Mouse (Mus musculus): ENCODE data around the gene Gtf2e1. TPM values are rescaled to one million over a fixed set of nuclear protein-coding genes. Genes with fewer than 3 reads are reported as not detected.

The Gtf2e1 gene
- polyA plus RNA-seq (2012; ENCODE audit: insufficient read depth, insufficient read length, missing spikeins), result 9.6 and 10.8 TPM in 2 replicates

DNA sequence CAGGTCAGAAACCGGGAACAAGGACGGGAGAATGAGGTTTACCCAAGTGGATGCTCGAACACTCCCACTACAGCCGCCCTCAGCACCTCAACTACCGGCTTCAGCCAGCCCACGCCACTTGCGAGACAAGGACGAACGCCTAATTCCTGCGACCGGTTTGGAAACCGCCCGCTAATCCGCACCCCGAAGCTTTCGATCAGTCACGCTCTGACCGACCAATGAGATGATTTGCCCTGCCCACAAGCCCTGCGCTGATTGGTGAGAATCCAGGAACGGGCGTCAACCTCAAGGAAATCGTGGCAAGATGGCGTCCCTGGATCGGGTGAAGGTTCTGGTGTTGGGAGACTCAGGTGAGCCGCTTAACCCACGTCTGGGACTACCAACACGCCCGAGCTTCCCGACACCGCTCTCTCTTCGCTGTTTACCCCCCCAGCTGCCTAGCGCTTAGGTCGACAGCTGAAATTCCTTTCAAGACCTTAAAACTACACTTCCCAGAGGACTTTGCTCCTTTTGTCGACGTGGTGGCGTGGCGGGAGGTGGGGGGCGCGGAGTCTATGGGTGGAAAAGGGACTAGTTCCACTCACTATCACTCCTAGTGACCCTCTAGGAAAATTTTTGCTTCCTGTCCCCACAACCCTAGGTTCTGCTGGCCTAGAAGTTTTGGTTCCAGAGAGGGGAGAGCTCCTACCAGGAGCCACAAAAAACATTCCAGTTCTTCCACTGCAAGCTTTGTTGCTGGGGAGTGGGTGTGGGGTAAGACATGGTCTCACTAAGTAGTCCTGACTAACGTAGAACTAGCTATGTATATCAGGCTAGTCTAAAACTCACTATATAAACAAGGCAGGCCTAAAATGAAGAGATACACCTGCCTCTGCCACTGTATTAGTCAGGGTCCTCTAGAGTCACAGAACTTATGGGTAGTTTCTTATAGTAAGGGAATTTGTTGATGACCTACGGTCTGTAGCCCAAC is at the start of gene Gtf2e1, which contains the start of gene Rabl3:
Gene Gtf2e1, minus strand, starts transcription at position 179 of the 970 bp plus-strand sequence.
Gene Rabl3, plus strand, starts transcription at position 275 of the 970 bp plus-strand sequence.
- Histone ChIP-seq H3K4me3 (ENCODE audit: insufficient read depth, low read depth, low read length) (peak within 1 kb of the TSS; percentile 89), H3K4me1 (ENCODE audit: control insufficient read depth, insufficient read depth, insufficient read length, low read length) (peaks cover 7% of the 10 kb centered on the region; the same call in 1 of the 2 replicates), H3K27ac (replicated peaks; ENCODE audit: low read depth, low read length) (peak within 1 kb of the TSS; percentile 99)

DNA sequence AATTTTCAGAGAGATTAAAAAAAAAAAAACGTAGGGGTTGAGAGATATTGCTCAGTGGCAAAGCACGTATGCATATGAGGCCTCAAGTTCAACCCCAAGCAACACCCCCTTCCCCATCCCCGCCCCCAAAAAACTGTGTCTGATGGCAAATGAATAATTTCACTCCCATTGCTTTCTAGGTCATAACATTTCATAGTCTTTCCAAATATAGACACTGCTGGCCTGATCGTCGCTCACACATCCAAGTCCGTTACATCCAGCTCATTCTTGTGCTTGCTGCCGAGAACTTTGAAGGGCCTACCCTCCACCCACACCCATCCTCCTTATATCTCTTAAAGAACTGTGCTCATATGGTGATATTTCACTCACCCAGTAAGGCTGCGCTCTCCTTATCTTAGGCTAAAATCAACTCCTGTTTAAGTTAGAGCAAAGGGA is 45.6 kb upstream of the Gtf2e1 start:
- H3K4me1 ChIP-seq (ENCODE audit: control insufficient read depth, insufficient read depth, insufficient read length, low read length), result no peaks in the 10 kb centered on the region
- H3K27ac ChIP-seq (replicated peaks; ENCODE audit: low read depth, low read length), result no peak overlapping the region
- no peak overlapping the region for H3K4me3 ChIP-seq (ENCODE audit: insufficient read depth, low read depth, low read length)

- Histone ChIP-seq H3K27ac (replicated peaks; ENCODE audit: low read depth, low read length) (no peak overlapping the region), H3K4me3 (ENCODE audit: insufficient read depth, low read depth, low read length) (peak overlapping the region; percentile 39), H3K4me1 (ENCODE audit: control insufficient read depth, insufficient read depth, insufficient read length, low read length) (no peaks in the 10 kb centered on the region)
Measured at GRCm38 (mm10) chr16:37584218-37585035, 44.8 kb upstream of the Gtf2e1 start.

DNA sequence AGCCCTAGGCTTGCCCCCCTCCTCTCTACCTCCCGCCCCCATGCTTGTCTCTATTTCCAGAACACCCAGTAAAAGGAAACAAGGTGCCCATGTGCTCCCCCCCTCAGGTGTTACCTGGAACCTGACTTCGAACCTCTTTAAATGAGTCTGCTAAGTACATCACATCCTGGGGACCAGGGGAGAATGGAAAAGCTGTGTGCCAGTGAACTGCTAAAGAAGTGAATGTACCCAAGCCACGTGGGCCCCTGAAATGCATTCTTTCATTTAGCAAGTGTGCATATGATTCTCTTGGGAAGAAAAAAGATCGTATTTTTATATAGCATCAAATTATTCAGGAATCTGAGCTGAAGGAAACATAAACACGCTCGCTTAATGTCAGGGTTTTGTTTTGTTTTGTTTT is 44.2 kb upstream of the Gtf2e1 start:
- Histone ChIP-seq H3K27ac (replicated peaks; ENCODE audit: low read depth, low read length) (no peak overlapping the region), H3K4me3 (ENCODE audit: insufficient read depth, low read depth, low read length) (no peak overlapping the region), H3K4me1 (ENCODE audit: control insufficient read depth, insufficient read depth, insufficient read length, low read length) (no peaks in the 10 kb centered on the region)

- Histone ChIP-seq H3K27ac (replicated peaks; ENCODE audit: low read depth, low read length) (no peak overlapping the region), H3K4me1 (ENCODE audit: control insufficient read depth, insufficient read depth, insufficient read length, low read length) (no peaks in the 10 kb centered on the region), H3K4me3 (ENCODE audit: insufficient read depth, low read depth, low read length) (no peak overlapping the region)
Measured at GRCm38 (mm10) chr16:37583306-37583705, 43.7 kb upstream of the Gtf2e1 start.

- Histone ChIP-seq H3K4me3 (ENCODE audit: insufficient read depth, low read depth, low read length) (no peak overlapping the region), H3K27ac (replicated peaks; ENCODE audit: low read depth, low read length) (no peak overlapping the region)
Measured at GRCm38 (mm10) chr16:37581901-37582300, 42.3 kb upstream of the Gtf2e1 start.

GRCm38 (mm10) chr16:37580651-37581050 is 41.1 kb upstream of the Gtf2e1 start:
- no peaks in the 10 kb centered on the region for H3K4me1 ChIP-seq (ENCODE audit: control insufficient read depth, insufficient read depth, insufficient read length, low read length)
- no peak overlapping the region for H3K27ac ChIP-seq (replicated peaks; ENCODE audit: low read depth, low read length)
- no peak overlapping the region for H3K4me3 ChIP-seq (ENCODE audit: insufficient read depth, low read depth, low read length)

More at GRCm38 (mm10) chr16:37581901-37582300, 42.3 kb upstream of the Gtf2e1 start:
- no peaks in the 10 kb centered on the region for H3K4me1 ChIP-seq (ENCODE audit: control insufficient read depth, insufficient read depth, insufficient read length, low read length)

- Histone ChIP-seq H3K4me3 (ENCODE audit: insufficient read depth, low read depth, low read length) (no peak within 1 kb of the TSS), H3K27ac (replicated peaks; ENCODE audit: low read depth, low read length) (no peak within 1 kb of the TSS), H3K4me1 (ENCODE audit: control insufficient read depth, insufficient read depth, insufficient read length, low read length) (no peaks in the 10 kb centered on the region)
Measured at GRCm38 (mm10) chr16:37579994-37580393, 40.4 kb upstream of the Gtf2e1 start, which contains the start of gene Hgd. Gene Hgd (plus strand): TSS chr16:37580153.

- H3K4me3 ChIP-seq (ENCODE audit: insufficient read depth, low read depth, low read length), result no peak overlapping the region
- no peak overlapping the region for H3K27ac ChIP-seq (replicated peaks; ENCODE audit: low read depth, low read length)
- no peaks in the 10 kb centered on the region for H3K4me1 ChIP-seq (ENCODE audit: control insufficient read depth, insufficient read depth, insufficient read length, low read length)
Measured at GRCm38 (mm10) chr16:37579591-37579990, 40.0 kb upstream of the Gtf2e1 start.

DNA sequence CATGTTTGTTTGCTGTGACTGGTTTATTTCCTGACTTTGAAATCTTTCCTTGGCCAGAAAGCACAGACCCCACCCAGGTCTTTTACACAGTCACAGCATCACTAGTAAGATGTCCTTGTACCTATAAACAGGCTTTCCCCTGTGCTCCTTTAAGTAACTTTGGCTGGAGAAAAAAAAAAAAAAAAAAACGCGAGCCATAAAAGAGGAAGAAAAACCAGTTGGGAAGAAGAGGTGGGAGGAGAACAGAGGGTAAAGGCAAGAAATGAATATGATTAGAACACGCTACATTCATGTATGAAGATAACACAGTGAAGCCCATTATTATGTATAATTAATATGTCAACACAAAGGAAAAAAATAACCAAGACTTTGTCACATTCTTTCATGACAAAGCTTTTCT is 35.7 kb upstream of the Gtf2e1 start:
- H3K4me3 ChIP-seq (ENCODE audit: insufficient read depth, low read depth, low read length), result no peak overlapping the region
- no peaks in the 10 kb centered on the region for H3K4me1 ChIP-seq (ENCODE audit: control insufficient read depth, insufficient read depth, insufficient read length, low read length)
- H3K27ac ChIP-seq (replicated peaks; ENCODE audit: low read depth, low read length), result no peak overlapping the region

GRCm38 (mm10) chr16:37573061-37573460 is 33.5 kb upstream of the Gtf2e1 start:
- no peak overlapping the region for H3K4me3 ChIP-seq (ENCODE audit: insufficient read depth, low read depth, low read length)
- no peaks in the 10 kb centered on the region for H3K4me1 ChIP-seq (ENCODE audit: control insufficient read depth, insufficient read depth, insufficient read length, low read length)
- no peak overlapping the region for H3K27ac ChIP-seq (replicated peaks; ENCODE audit: low read depth, low read length)

GRCm38 (mm10) chr16:37572117-37572754 is 32.6 kb upstream of the Gtf2e1 start:
- Histone ChIP-seq H3K27ac (replicated peaks; ENCODE audit: low read depth, low read length) (no peak overlapping the region), H3K4me3 (ENCODE audit: insufficient read depth, low read depth, low read length) (no peak overlapping the region), H3K4me1 (ENCODE audit: control insufficient read depth, insufficient read depth, insufficient read length, low read length) (no peaks in the 10 kb centered on the region)

DNA sequence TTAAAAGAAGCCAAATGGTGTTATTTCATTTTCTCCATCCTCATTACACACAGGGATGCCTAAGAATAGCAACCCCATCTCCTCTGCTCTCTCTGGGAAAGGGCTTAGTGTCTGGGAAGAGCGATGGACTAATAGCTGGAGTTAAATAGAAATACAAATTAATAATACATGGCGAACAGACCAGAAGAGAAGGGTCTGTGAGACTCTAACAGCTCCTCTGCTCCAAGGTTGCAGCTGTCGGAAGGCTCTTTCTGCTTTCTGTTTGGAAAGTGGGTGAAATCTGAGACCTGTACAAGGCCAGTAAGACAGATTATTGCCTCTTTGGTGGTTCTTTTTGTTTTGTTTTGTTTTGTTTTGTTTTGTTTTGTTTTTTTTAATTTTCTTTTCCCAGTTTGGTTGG is 32.0 kb upstream of the Gtf2e1 start:
- Histone ChIP-seq H3K27ac (replicated peaks; ENCODE audit: low read depth, low read length) (no peak overlapping the region), H3K4me1 (ENCODE audit: control insufficient read depth, insufficient read depth, insufficient read length, low read length) (no peaks in the 10 kb centered on the region), H3K4me3 (ENCODE audit: insufficient read depth, low read depth, low read length) (no peak overlapping the region)

GRCm38 (mm10) chr16:37567113-37568050 is 27.8 kb upstream of the Gtf2e1 start:
- Histone ChIP-seq H3K4me1 (ENCODE audit: control insufficient read depth, insufficient read depth, insufficient read length, low read length) (no peaks in the 10 kb centered on the region), H3K4me3 (ENCODE audit: insufficient read depth, low read depth, low read length) (no peak overlapping the region), H3K27ac (replicated peaks; ENCODE audit: low read depth, low read length) (no peak overlapping the region)
